Mouse (Mus musculus) liver, embryonic 11.5 days (tissue): ENCODE data around the gene A630095N17Rik. TPM values are rescaled to one million over a fixed set of nuclear protein-coding genes. Genes with fewer than 3 reads are reported as not detected.

Source experiments
- ATAC-seq: fragments of 200-750 bp; cut with Nextera tagmentation; replicated peaks from 2 replicates; pipeline ENCODE4 v1.8.0; 2017; ENCODE audit warnings: moderate number of reproducible peaks, mild to moderate bottlenecking, moderate TSS enrichment, moderate library complexity; ENCODE audit not compliant: low FRiP score
- DNase-seq: peaks from one replicate; pipeline ENCODE4 v3.0.0-alpha.2; 2017; ENCODE audit warnings: low spot score
- H3K27ac ChIP-seq: fragments of 300-500 bp; sonication (generic); 2 replicates; pipeline ENCODE4 v1.5.1; 2014; ENCODE audit warnings: mild to moderate bottlenecking, low read depth, low read length, control low read depth
- H3K27me3 ChIP-seq: fragments of 300-500 bp; sonication (generic); replicated peaks from 2 replicates; pipeline ENCODE4 v1.6.1; 2014; ENCODE audit warnings: low read length, mixed read lengths; ENCODE audit not compliant: control insufficient read depth, insufficient read depth
- H3K36me3 ChIP-seq: fragments of 300-500 bp; sonication (generic); 2 replicates; pipeline ENCODE4 v1.6.1; 2014; ENCODE audit warnings: mild to moderate bottlenecking, low read length, moderate library complexity, mixed read lengths; ENCODE audit not compliant: control insufficient read depth, insufficient read depth
- H3K4me1 ChIP-seq: fragments of 300-500 bp; sonication (generic); replicated peaks from 2 replicates; pipeline ENCODE4 v1.6.1; 2014; ENCODE audit warnings: low read length, mixed read lengths; ENCODE audit not compliant: control insufficient read depth, insufficient read depth
- H3K4me2 ChIP-seq: fragments of 300-500 bp; sonication (generic); 2 replicates; pipeline ENCODE4 v1.6.1; 2014; ENCODE audit warnings: mild to moderate bottlenecking, control low read depth, moderate library complexity
- H3K4me3 ChIP-seq: fragments of 300-500 bp; sonication (generic); 2 replicates; pipeline ENCODE4 v1.5.1; 2014; ENCODE audit warnings: low read depth, low read length, control low read depth
- H3K9ac ChIP-seq: fragments of 300-500 bp; sonication (generic); 2 replicates; pipeline ENCODE4 v1.6.1; 2014; ENCODE audit warnings: low read depth, low read length, control low read depth
- H3K9me3 ChIP-seq: fragments of 300-500 bp; sonication (generic); 2 replicates; pipeline ENCODE4 v1.6.1; 2016; ENCODE audit warnings: low read length, inconsistent platforms, mixed read lengths; ENCODE audit not compliant: control insufficient read depth
- WGBS: fragments of 180-500 bp; shearing (Covaris S2); extraction: QIAGEN DNeasy Blood & Tissue Kit; methylation state at CpG from one replicate; pipeline ENCODE4 v1.1.7; 2014; 5-methylcytosine and 5-hydroxymethylcytosine counted together
- polyA plus RNA-seq: library from polyadenylated mRNA; unstranded; fragments of >200 nt; fragmentation: Nextera tagmentation; extraction: Ambion mirVana; gene quantifications from 2 replicates; pipeline ENCODE4 v1.2.1, GENCODE M21; 2014

The A630095N17Rik gene
- polyA plus RNA-seq, 1 experiment from 2014 or later = not detected

DNA sequence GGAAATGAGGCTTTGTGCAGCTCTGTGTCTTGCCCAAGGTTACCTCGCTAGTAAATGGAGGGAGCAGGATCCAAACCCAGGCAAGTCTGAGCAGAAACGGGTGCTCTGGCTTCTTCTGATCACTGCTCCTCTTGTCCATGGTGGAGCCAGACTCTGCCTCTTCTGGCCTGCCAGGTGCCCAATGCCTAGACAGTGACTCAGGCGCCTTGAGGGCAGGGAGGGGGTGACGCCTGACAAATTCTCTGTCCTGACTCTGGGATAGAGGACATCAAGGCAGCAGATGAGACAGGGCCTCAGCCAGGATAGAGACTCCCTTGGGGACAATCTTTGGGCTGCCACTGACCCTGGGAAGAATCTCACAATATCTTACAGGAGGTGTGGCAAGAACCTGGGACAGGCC is 678 bp downstream of the A630095N17Rik start:
- H3K36me3 ChIP-seq = no peaks in the 10 kb centered on the region
- 76% methylated on average over 4 of the region's 4 CpGs for WGBS
- no peak overlapping the region for H3K9ac ChIP-seq
- no peak overlapping the region for H3K4me3 ChIP-seq
- no peaks in the 10 kb centered on the region for H3K27me3 ChIP-seq
- H3K9me3 ChIP-seq = no peaks in the 10 kb centered on the region
- no peak overlapping the region for H3K27ac ChIP-seq
- H3K4me1 ChIP-seq = peaks cover 2% of the 10 kb centered on the region; the same call in 1 of the 2 replicates
- DNase-seq (no peak), ATAC-seq (no peak)
- no peak overlapping the region for H3K4me2 ChIP-seq

DNA sequence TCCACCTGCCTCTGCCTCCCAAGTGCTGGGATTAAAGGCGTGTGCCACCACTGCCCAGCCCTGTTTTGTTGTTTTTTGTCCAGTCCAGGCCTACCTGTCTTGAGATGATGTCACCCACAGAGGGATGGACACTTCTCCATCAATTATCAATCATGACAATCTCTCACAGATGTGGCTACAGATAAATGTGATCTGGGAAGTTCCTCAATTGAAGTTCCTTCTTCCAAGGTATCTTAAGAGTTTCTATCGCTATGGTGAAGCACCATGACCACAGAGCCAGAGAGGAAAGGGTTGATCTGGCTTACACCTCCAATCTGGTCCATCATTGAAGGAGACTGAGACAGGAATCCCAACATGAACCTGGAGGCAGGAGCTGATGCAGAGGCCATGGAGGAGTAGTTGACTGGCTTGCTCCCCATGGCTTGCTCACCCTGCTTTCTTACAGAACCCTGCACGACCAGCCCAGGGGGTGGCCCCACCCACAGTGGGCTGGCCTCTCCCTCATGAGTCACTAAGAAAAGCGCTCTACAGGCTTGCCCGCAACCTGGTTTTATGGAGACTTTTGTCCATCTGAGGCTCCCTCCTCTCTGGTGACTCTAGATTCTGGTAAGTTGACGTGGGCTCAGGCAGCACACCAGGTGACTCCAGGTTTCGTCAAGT is 1.4 kb downstream of the A630095N17Rik start:
- Histone ChIP-seq H3K4me1 (peaks cover 4% of the 10 kb centered on the region), H3K27ac (no peak overlapping the region), H3K36me3 (no peaks in the 10 kb centered on the region), H3K9me3 (no peaks in the 10 kb centered on the region), H3K9ac (no peak overlapping the region), H3K4me3 (no peak overlapping the region), H3K4me2 (no peak overlapping the region), H3K27me3 (no peaks in the 10 kb centered on the region)
- ATAC-seq (0 out of 2 replicates have a peak, but pooled peaks have one; percentile 39), DNase-seq (no peak)
- 64% methylated on average over 7 of the region's 7 CpGs for WGBS

DNA sequence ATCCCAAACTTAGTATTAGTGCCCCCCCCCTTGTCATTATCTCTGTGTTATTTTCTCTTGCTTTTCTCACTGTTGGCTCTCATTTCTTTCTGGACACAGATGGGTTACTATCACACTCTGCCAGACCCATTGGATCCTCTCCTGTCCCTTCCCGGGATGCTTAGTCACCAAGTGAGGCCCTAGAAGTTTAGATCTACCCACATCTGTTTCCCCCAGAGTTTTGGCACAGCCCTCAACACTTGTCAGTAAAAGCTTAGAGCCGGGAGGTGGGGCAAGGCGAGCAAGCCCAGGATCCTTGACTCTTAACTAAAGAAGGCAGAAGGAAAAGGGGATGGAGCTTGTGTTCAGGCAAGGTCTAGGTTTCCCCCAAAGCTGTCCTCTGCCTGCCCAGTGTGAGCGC is 2.7 kb downstream of the A630095N17Rik start:
- H3K27me3 ChIP-seq = no peaks in the 10 kb centered on the region
- no peaks in the 10 kb centered on the region for H3K9me3 ChIP-seq
- H3K27ac ChIP-seq = peak overlapping the region; percentile 19; the same call in 1 of the 2 replicates
- H3K4me2 ChIP-seq = no peak overlapping the region
- peak; percentile 77 for ATAC-seq
- no peak overlapping the region for H3K9ac ChIP-seq
- peaks cover 6% of the 10 kb centered on the region; the same call in 1 of the 2 replicates for H3K4me1 ChIP-seq
- no peak overlapping the region for H3K4me3 ChIP-seq
- no peak for DNase-seq
- no peaks in the 10 kb centered on the region for H3K36me3 ChIP-seq
- WGBS = 53% methylated on average over 4 of the region's 4 CpGs

DNA sequence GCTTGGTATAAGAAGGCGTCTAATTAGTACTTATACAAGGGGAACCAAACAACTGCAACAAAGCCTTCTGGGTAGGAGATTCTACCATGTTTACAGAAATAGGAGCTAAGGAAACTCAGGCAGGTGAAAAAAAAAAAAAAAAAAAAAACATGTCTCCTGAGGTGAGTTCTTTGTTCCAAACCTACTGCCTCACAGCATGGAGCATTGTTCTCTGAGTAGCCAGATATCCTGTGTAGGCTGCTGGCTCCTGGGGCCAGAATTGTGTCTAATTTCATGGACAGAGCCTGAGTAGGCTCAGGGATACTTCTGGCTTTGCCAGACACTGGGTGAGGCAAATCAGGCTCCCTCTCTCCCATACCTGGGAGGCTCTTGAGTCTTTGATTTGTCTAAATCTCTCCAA is 4.2 kb downstream of the A630095N17Rik start:
- no peaks in the 10 kb centered on the region for H3K9me3 ChIP-seq
- H3K4me3 ChIP-seq = no peak overlapping the region
- H3K27me3 ChIP-seq = no peaks in the 10 kb centered on the region
- WGBS = 78% methylated on average over 1 of the region's 1 CpGs
- H3K9ac ChIP-seq = no peak overlapping the region; the same call in 1 of the 2 replicates
- peaks cover 6% of the 10 kb centered on the region; the same call in 1 of the 2 replicates for H3K4me1 ChIP-seq
- no peak overlapping the region for H3K27ac ChIP-seq
- no peak for ATAC-seq
- no peak overlapping the region for H3K4me2 ChIP-seq
- no peak for DNase-seq
- H3K36me3 ChIP-seq = no peaks in the 10 kb centered on the region

DNA sequence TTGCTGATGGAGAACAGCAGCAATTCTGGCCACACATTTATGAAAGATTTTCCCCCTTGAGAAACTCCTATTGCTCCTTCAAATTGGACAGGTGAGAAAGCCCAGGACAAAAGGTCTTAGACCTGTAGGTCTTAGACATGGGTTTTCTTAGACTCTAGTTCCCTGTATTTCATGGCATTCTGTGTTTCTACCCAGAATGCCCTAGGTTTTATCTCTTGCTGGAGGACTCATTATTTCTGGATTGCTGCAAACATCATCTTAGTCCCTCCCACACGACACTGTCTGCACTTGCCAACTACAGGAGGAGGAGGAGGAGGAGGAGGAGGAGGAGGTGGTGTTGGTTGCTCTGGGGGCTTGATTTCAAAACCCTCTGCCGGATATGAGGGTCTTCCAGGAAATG is 5.8 kb downstream of the A630095N17Rik start:
- Histone ChIP-seq H3K9ac (no peak overlapping the region), H3K36me3 (no peaks in the 10 kb centered on the region), H3K27me3 (0 out of 2 replicates have a peak, but pooled peaks cover 2% of the 10 kb centered on the region), H3K27ac (no peak overlapping the region), H3K9me3 (no peaks in the 10 kb centered on the region), H3K4me1 (peaks cover 6% of the 10 kb centered on the region; the same call in 1 of the 2 replicates), H3K4me3 (no peak overlapping the region), H3K4me2 (no peak overlapping the region)
- 42% methylated on average over 2 of the region's 2 CpGs for WGBS
- ATAC-seq (no peak), DNase-seq (no peak)

DNA sequence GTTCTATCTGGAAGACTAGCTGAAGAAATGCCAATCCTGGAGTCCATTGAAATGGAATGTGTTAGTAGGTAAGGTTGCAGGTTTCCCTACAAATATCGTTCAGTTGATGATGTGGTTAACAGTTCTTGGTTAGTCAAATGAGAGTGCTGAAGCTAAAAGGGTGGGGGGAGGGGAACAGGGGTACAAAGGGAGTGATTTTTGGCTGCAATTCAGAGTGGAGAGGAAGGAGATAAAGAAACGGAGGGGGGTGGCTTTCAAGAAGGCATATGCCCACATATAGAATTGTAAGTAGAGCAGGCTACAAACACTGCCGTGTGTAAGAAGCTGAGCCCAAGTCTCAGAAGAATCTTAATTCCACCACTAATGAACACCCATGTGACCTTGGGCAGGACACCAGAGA is 6.4 kb downstream of the A630095N17Rik start:
- ATAC-seq (no peak), DNase-seq (no peak)
- peaks cover 8% of the 10 kb centered on the region for H3K27me3 ChIP-seq
- H3K4me3 ChIP-seq = no peak overlapping the region
- H3K4me2 ChIP-seq = no peak overlapping the region
- 48% methylated on average over 3 of the region's 3 CpGs for WGBS
- no peak overlapping the region for H3K9ac ChIP-seq
- peaks cover 6% of the 10 kb centered on the region; the same call in 1 of the 2 replicates for H3K4me1 ChIP-seq
- H3K36me3 ChIP-seq = no peaks in the 10 kb centered on the region
- H3K27ac ChIP-seq = no peak overlapping the region
- no peaks in the 10 kb centered on the region for H3K9me3 ChIP-seq

DNA sequence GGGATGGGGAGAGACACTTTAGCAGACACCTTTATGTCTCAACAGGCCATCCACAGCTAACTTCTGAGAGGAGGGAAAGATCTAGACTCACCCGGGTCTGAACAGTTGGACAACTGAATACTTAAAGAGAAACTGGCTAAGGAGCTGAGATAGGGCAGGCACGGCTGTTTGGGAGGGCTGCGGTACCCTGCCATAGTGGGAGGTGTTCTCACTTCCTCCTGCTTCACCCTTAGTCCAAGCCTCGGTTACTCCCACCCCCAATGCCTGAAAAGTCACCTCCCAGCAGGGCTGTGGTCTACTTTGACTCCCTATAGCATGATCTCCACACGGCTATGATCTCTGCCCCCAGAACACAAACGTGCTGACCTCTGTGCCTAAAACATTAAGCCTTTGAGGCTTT is 8.4 kb downstream of the A630095N17Rik start:
- DNase-seq (no peak), ATAC-seq (no peak)
- Histone ChIP-seq H3K27me3 (peaks cover 20% of the 10 kb centered on the region), H3K9me3 (no peaks in the 10 kb centered on the region), H3K36me3 (no peaks in the 10 kb centered on the region), H3K4me1 (peaks cover 10% of the 10 kb centered on the region; the same call in 1 of the 2 replicates), H3K9ac (no peak overlapping the region), H3K4me2 (no peak overlapping the region), H3K27ac (no peak overlapping the region), H3K4me3 (no peak overlapping the region)
- 47% methylated on average over 6 of the region's 6 CpGs for WGBS

DNA sequence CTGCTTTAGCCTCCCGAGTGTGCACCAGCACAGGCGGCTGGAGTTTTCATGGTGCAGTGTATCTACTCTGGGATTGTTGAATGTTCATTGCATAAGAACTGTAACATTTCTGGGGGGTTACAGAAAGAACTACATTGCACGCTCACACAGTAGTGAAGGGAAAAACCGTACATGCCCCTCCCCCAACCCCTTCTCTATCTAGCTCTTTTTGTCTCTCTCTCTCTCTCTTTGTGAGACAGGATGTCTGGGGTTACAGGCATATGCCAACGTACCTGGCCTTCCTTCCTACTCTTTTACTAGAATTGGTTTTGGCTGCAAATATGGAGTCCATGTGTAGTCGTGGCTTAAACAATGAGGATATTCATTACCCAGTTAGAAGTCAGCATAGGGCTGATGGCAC is 9.0 kb downstream of the A630095N17Rik start:
- H3K4me3 ChIP-seq = no peak overlapping the region
- no peak for DNase-seq
- H3K36me3 ChIP-seq = no peaks in the 10 kb centered on the region
- H3K9me3 ChIP-seq = no peaks in the 10 kb centered on the region
- no peak overlapping the region for H3K9ac ChIP-seq
- peaks cover 20% of the 10 kb centered on the region for H3K27me3 ChIP-seq
- no peak overlapping the region for H3K4me2 ChIP-seq
- H3K4me1 ChIP-seq = peaks cover 10% of the 10 kb centered on the region; the same call in 1 of the 2 replicates
- 75% methylated on average over 6 of the region's 6 CpGs for WGBS
- ATAC-seq = no peak
- no peak overlapping the region for H3K27ac ChIP-seq

DNA sequence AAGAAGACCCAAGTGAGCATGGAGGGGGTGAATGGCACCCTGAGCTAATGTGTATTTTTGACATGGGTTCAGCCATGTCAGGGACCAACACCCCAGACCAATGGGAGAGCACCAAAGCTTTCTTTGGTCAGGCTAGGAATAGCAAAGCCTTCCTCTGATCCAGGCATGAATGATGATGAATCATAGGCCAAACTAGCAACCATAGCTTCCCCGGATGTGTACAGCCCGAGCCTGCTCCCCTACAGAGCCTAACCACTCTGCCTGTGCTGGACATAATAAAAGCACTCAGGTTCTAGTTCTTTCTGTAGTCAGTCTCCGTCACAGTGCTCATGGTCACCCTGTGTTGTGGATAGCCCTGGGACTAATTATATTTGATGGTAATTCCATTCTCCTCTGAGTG is 10.4 kb downstream of the A630095N17Rik start:
- Histone ChIP-seq H3K9ac (no peak overlapping the region), H3K4me3 (no peak overlapping the region), H3K36me3 (no peaks in the 10 kb centered on the region), H3K4me1 (peaks cover 19% of the 10 kb centered on the region), H3K9me3 (no peaks in the 10 kb centered on the region), H3K27ac (no peak overlapping the region), H3K27me3 (peaks cover 20% of the 10 kb centered on the region), H3K4me2 (no peak overlapping the region)
- 79% methylated on average over 3 of the region's 3 CpGs for WGBS
- DNase-seq = no peak
- ATAC-seq = no peak
